Mouse (Mus musculus) thymus, postnatal 0 days (tissue): ENCODE measurements around the gene Figla. TPM values are rescaled to one million over a fixed set of nuclear protein-coding genes. Genes with fewer than 3 reads are reported as not detected.

Experiments used
- DNase-seq: peaks from one replicate; pipeline ENCODE4 v3.0.0-alpha.2; 2015; ENCODE audit warnings: low spot score
- polyA plus RNA-seq: library from polyadenylated mRNA; unstranded; fragments of >200 nt; fragmentation: Nextera tagmentation; extraction: Ambion mirVana; gene quantifications from 2 replicates; pipeline ENCODE4 v1.2.1, GENCODE M21; 2015

The Figla gene
- polyA plus RNA-seq, 1 experiment from 2014 or later = not detected

- no peak for DNase-seq
These were observed 12.8 kb downstream of the Figla start, which contains the start of gene Add2 for GRCm38 (mm10) chr6:86028601-86029322. Add2 (plus strand) TSS chr6:86028681.

DNA sequence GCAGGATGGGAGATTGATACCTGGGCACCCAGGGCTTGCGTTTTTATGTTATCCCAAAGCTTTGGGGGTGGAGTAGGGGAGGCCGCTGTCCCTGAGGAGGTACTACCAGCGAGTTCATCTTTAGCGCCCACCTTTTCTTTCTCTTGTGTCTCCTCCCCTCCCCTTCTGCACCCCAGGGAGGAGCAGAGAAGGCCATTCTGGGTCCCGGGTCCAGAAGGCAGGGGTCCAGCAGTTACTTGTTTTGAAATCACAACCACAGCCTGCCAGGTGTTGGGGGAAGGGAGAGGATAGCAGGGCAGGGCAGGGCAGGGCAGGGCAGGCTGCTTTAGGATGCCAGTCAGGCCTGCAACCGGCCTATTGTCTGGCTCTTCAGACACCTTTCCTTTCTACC, 13.3 kb downstream of the Figla start:
- no peak for DNase-seq

- no peak for DNase-seq
These were observed 15.6 kb downstream of the Figla start for GRCm38 (mm10) chr6:86031527-86031926.

- DNase-seq = no peak
These were observed 17.7 kb downstream of the Figla start for GRCm38 (mm10) chr6:86033635-86034034.

DNA sequence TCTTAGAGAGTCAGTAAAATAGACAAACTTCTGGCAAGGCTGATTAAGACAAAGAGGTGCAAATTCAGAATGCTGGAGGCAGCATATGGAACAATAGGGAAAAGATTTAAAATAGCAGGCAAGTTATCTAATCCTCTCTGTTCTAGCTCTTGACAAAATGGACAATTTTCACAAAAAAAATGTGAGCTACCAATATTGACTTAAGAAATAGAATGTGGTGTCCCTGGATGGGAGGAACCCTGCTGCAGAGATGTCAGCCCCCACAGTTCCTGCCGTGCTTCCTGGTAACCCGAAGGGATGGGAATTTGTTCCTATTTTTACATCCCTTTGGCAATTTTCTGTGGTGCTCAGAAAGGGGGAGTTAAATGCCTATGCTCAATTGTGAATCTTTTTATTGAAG, 22.9 kb downstream of the Figla start:
- no peak for DNase-seq

GRCm38 (mm10) chr6:86040140-86040539, 24.2 kb downstream of the Figla start:
- no peak for DNase-seq

GRCm38 (mm10) chr6:86047510-86047909, 31.5 kb downstream of the Figla start:
- no peak for DNase-seq

DNA sequence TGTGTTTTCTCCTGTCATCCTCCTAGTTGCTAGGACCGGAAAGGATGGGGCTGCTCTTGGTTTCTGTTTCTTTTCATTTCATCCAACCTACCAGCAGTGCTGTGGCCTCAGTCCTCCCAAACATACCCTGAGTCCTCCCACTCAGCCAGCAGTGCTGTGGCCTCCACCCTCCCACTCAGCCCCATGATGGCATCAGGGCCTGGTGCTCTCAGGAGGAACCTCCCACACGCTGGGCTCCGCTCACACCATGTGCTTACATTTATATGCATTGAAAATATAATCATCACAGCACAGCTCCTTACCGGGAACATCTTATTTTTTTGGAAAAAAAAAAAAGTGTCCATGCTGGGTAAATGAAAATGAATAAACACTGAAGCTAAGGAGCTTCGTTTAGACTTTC, 32.5 kb downstream of the Figla start:
- DNase-seq = no peak

DNA sequence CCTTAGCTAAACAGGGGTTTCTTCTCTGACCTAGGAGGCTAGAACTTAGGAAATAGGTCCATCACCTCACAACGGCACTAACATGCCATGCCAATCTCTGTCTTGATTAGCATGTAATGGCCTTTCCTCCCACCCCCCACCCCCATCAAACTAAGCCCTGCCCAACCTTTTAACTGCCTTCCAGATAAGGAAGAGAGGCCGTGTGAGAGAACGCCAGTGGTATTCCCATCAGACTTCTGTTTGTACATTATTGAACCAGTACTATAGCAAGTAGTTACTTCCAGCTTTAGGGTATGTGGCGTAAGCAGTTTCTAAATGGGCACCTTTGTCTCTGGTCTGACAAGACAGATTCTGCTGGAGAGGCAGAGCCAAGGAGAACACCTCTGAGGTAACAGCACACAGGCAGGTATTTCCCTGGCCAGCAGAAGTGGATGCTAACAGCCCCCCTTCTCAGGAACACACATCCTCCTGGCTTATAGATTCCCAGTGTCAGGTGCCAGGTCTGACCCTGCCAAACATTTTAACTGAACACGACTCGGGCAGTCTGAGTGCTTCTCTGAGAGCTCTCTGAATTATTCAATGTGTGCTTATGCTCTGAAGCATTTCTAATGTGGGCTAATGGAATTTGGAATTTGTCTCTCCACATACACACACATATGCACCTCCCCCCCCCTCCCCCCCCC, 34.8 kb downstream of the Figla start:
- DNase-seq = no peak

DNA sequence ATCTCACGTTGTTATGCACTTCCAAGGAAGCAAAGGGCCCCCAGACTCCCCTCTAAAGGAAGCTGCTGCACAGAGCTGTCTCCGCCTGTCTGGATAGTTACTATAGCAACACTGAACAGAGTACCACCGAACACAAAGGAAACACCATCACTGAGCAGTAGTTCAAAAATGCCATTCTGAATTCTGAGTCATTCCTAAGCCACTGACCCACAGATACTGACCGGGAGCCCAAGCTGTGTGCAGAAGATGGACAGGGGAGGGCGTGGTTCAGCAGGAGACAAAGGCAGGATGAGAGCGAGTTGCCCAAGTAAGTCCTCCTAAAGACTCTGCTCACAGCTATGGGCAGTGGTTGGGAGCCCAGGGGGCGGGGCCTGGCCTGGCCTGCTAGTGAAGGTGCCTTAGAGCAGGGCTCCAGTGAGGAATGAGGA, 36.1 kb downstream of the Figla start:
- DNase-seq = no peak

GRCm38 (mm10) chr6:86052556-86052955, 36.6 kb downstream of the Figla start:
- no peak for DNase-seq

DNA sequence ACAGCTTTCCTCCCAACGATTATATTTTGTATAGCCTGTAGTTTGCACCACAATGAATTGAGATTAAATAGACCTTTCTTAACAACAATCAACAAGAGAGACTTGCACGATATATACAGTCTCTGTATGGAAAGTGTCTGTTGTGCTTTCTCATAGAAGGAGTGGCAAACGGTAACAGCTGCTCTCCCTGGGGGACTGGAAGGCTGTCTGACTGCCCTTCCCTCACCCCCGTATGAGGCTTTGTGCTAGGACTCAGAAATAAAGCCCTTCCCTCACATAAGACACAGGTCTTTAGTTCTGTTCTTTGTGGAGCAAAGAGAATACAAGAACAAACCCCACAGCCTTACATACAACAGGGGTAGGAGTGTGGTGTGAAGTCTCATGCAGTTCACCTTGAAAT, 37.1 kb downstream of the Figla start:
- no peak for DNase-seq

DNA sequence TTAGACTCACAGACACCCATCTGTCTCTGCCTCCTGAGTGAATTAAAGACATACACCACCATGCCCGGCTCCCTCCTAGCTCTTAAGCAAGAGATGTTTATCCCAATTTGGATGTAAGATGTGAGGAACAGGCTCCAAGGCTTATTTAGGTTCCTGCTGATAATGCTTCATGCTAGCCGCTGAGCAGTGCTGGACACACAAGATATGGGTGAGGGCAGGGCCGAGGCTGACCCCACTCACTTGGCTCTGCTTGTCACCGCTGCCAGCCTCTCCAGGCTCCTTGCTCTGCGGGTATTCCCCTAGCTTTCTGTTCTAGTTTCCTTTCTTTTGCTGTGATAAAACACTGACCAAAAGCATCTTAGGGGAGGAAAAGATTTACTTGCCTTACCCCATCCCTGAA, 37.6 kb downstream of the Figla start:
- no peak for DNase-seq

DNA sequence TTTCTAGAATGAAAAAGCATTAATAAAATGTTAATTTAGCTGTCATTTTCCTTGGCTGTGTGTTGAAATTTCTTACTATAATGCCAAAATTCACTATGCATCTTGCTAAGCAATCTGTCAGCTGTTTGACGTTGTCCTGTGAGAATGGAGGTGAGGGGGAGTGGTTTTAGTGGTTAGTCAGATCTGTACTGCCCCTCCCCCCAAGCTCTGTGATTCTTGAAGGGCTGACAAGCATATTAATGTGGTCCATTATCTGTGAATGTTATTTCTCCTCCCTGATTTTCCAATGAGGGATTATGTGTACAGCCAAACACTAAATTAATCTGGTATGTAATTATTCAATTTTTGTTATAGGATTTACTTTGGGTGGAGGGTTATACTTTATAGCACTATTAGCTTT, 42.5 kb downstream of the Figla start:
- peak; percentile 4 for DNase-seq

- DNase-seq = no peak
These were observed 43.3 kb downstream of the Figla start for GRCm38 (mm10) chr6:86059151-86059853.

- no peak for DNase-seq
These were observed 44.2 kb downstream of the Figla start for GRCm38 (mm10) chr6:86060170-86060569.

- DNase-seq = no peak
These were observed 46.3 kb downstream of the Figla start for GRCm38 (mm10) chr6:86062226-86062625.

DNA sequence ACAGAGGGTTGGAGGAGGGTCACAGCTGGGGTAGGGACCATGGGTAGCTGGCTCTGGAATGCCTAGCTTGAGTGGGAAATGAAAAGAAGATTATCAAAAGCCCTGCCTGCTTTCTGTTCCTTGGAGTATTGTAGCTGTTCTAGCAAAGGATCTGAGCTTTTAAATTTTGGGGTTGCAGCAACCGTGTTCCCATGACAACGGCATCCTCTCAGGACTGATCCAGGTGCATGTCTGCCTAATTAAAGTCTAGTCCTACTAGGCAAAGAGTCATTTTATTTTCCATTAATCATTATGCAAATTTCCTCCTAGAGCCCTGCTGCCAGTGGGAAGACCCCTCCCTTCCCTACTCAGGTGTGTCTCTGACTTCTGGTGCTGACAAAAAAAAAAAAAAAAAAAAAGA, 46.7 kb downstream of the Figla start:
- no peak for DNase-seq

GRCm38 (mm10) chr6:86064318-86065016, 48.5 kb downstream of the Figla start:
- no peak for DNase-seq

GRCm38 (mm10) chr6:86066727-86067126, 50.8 kb downstream of the Figla start:
- DNase-seq = no peak

GRCm38 (mm10) chr6:86067145-86067544, 51.2 kb downstream of the Figla start:
- no peak for DNase-seq

GRCm38 (mm10) chr6:86069009-86069408, 53.0 kb downstream of the Figla start:
- DNase-seq = no peak
